Mouse (Mus musculus): ENCODE measurements around the gene Iqsec1. TPM values are rescaled to one million over a fixed set of nuclear protein-coding genes. Genes with fewer than 3 reads are reported as not detected.

The Iqsec1 gene
- polyA plus RNA-seq, 1 experiment: 124 TPM

- H3K27ac ChIP-seq (ENCODE audit: control insufficient read depth, insufficient read depth, low read length): no peak overlapping the region
- H3K27me3 ChIP-seq (ENCODE audit: control insufficient read depth, insufficient read depth, low read length): no peaks in the 10 kb centered on the region
- peak; percentile 73 for DNase-seq
- WGBS: 0% methylated on average over 4 of the region's 4 CpGs
- TF ChIP-seq CTCF (IDR thresholded peaks at IDR 0.05; ENCODE audit: borderline replicate concordance, control insufficient read depth, extremely low read depth, insufficient read depth, low read length, poor library complexity) (no peak), POLR2A (IDR thresholded peaks at IDR 0.05; ENCODE audit: control insufficient read depth, extremely low read depth, insufficient read depth, low read length, poor library complexity) (no peak)
- no peaks in the 10 kb centered on the region for H3K36me3 ChIP-seq (ENCODE audit: control insufficient read depth, insufficient read depth, low read length)
- no peaks in the 10 kb centered on the region for H3K4me1 ChIP-seq (replicated peaks; ENCODE audit: control insufficient read depth, insufficient read depth, low read length)
- no peak overlapping the region for H3K4me3 ChIP-seq (ENCODE audit: control insufficient read depth, insufficient read depth, low read length)
These were observed 169.5 kb downstream of the Iqsec1 start for GRCm38 (mm10) chr6:90818956-90819355.

GRCm38 (mm10) chr6:90816551-90816950 is 171.9 kb downstream of the Iqsec1 start:
- no peaks in the 10 kb centered on the region for H3K36me3 ChIP-seq (ENCODE audit: control insufficient read depth, insufficient read depth, low read length)
- no peak overlapping the region for H3K27ac ChIP-seq (ENCODE audit: control insufficient read depth, insufficient read depth, low read length)
- no peaks in the 10 kb centered on the region for H3K27me3 ChIP-seq (ENCODE audit: control insufficient read depth, insufficient read depth, low read length)
- H3K4me1 ChIP-seq (replicated peaks; ENCODE audit: control insufficient read depth, insufficient read depth, low read length): no peaks in the 10 kb centered on the region
- TF ChIP-seq POLR2A (IDR thresholded peaks at IDR 0.05; ENCODE audit: control insufficient read depth, extremely low read depth, insufficient read depth, low read length, poor library complexity): no peak
- no peak for TF ChIP-seq CTCF (IDR thresholded peaks at IDR 0.05; ENCODE audit: borderline replicate concordance, control insufficient read depth, extremely low read depth, insufficient read depth, low read length, poor library complexity)
- DNase-seq: no peak
- no peak overlapping the region for H3K4me3 ChIP-seq (ENCODE audit: control insufficient read depth, insufficient read depth, low read length)
- WGBS: 83% methylated on average over 3 of the region's 3 CpGs

- Histone ChIP-seq H3K36me3 (ENCODE audit: control insufficient read depth, insufficient read depth, low read length) (no peaks in the 10 kb centered on the region), H3K4me1 (replicated peaks; ENCODE audit: control insufficient read depth, insufficient read depth, low read length) (no peaks in the 10 kb centered on the region), H3K27me3 (ENCODE audit: control insufficient read depth, insufficient read depth, low read length) (no peaks in the 10 kb centered on the region), H3K27ac (ENCODE audit: control insufficient read depth, insufficient read depth, low read length) (no peak overlapping the region), H3K4me3 (ENCODE audit: control insufficient read depth, insufficient read depth, low read length) (no peak overlapping the region)
- no peak for TF ChIP-seq CTCF (IDR thresholded peaks at IDR 0.05; ENCODE audit: borderline replicate concordance, control insufficient read depth, extremely low read depth, insufficient read depth, low read length, poor library complexity)
- TF ChIP-seq POLR2A (IDR thresholded peaks at IDR 0.05; ENCODE audit: control insufficient read depth, extremely low read depth, insufficient read depth, low read length, poor library complexity): no peak
- 75% methylated on average over 3 of the region's 3 CpGs for WGBS
- no peak for DNase-seq
These were observed 173.1 kb downstream of the Iqsec1 start for GRCm38 (mm10) chr6:90815341-90815740.

GRCm38 (mm10) chr6:90813526-90813925 is 175.0 kb downstream of the Iqsec1 start:
- no peaks in the 10 kb centered on the region for H3K36me3 ChIP-seq (ENCODE audit: control insufficient read depth, insufficient read depth, low read length)
- TF ChIP-seq POLR2A (IDR thresholded peaks at IDR 0.05; ENCODE audit: control insufficient read depth, extremely low read depth, insufficient read depth, low read length, poor library complexity) (no peak), CTCF (IDR thresholded peaks at IDR 0.05; ENCODE audit: borderline replicate concordance, control insufficient read depth, extremely low read depth, insufficient read depth, low read length, poor library complexity) (no peak)
- H3K27ac ChIP-seq (ENCODE audit: control insufficient read depth, insufficient read depth, low read length): no peak overlapping the region
- WGBS: 91% methylated on average over 1 of the region's 1 CpGs
- peaks cover 1% of the 10 kb centered on the region; the same call in 1 of the 2 replicates for H3K4me1 ChIP-seq (replicated peaks; ENCODE audit: control insufficient read depth, insufficient read depth, low read length)
- no peaks in the 10 kb centered on the region for H3K27me3 ChIP-seq (ENCODE audit: control insufficient read depth, insufficient read depth, low read length)
- no peak for DNase-seq
- H3K4me3 ChIP-seq (ENCODE audit: control insufficient read depth, insufficient read depth, low read length): no peak overlapping the region

- no peak overlapping the region for H3K27ac ChIP-seq (ENCODE audit: control insufficient read depth, insufficient read depth, low read length)
- H3K4me1 ChIP-seq (replicated peaks; ENCODE audit: control insufficient read depth, insufficient read depth, low read length): peaks cover 7% of the 10 kb centered on the region; the same call in 1 of the 2 replicates
- H3K27me3 ChIP-seq (ENCODE audit: control insufficient read depth, insufficient read depth, low read length): no peaks in the 10 kb centered on the region
- no peak for DNase-seq
- no peak overlapping the region for H3K4me3 ChIP-seq (ENCODE audit: control insufficient read depth, insufficient read depth, low read length)
- no peaks in the 10 kb centered on the region for H3K36me3 ChIP-seq (ENCODE audit: control insufficient read depth, insufficient read depth, low read length)
- 93% methylated on average over 8 of the region's 8 CpGs for WGBS
- no peak for TF ChIP-seq POLR2A (IDR thresholded peaks at IDR 0.05; ENCODE audit: control insufficient read depth, extremely low read depth, insufficient read depth, low read length, poor library complexity)
- no peak for TF ChIP-seq CTCF (IDR thresholded peaks at IDR 0.05; ENCODE audit: borderline replicate concordance, control insufficient read depth, extremely low read depth, insufficient read depth, low read length, poor library complexity)
These were observed 175.9 kb downstream of the Iqsec1 start for GRCm38 (mm10) chr6:90812584-90812983.

GRCm38 (mm10) chr6:90812072-90812471 is 176.4 kb downstream of the Iqsec1 start:
- TF ChIP-seq CTCF (IDR thresholded peaks at IDR 0.05; ENCODE audit: borderline replicate concordance, control insufficient read depth, extremely low read depth, insufficient read depth, low read length, poor library complexity) (no peak), POLR2A (IDR thresholded peaks at IDR 0.05; ENCODE audit: control insufficient read depth, extremely low read depth, insufficient read depth, low read length, poor library complexity) (no peak)
- 80% methylated on average over 3 of the region's 3 CpGs for WGBS
- no peak overlapping the region for H3K4me3 ChIP-seq (ENCODE audit: control insufficient read depth, insufficient read depth, low read length)
- DNase-seq: no peak
- H3K27ac ChIP-seq (ENCODE audit: control insufficient read depth, insufficient read depth, low read length): no peak overlapping the region
- no peaks in the 10 kb centered on the region for H3K27me3 ChIP-seq (ENCODE audit: control insufficient read depth, insufficient read depth, low read length)
- peaks cover 10% of the 10 kb centered on the region; the same call in 1 of the 2 replicates for H3K4me1 ChIP-seq (replicated peaks; ENCODE audit: control insufficient read depth, insufficient read depth, low read length)
- no peaks in the 10 kb centered on the region for H3K36me3 ChIP-seq (ENCODE audit: control insufficient read depth, insufficient read depth, low read length)

- H3K4me3 ChIP-seq (ENCODE audit: control insufficient read depth, insufficient read depth, low read length): no peak overlapping the region
- DNase-seq: no peak
- H3K36me3 ChIP-seq (ENCODE audit: control insufficient read depth, insufficient read depth, low read length): no peaks in the 10 kb centered on the region
- no peak for TF ChIP-seq POLR2A (IDR thresholded peaks at IDR 0.05; ENCODE audit: control insufficient read depth, extremely low read depth, insufficient read depth, low read length, poor library complexity)
- no peak for TF ChIP-seq CTCF (IDR thresholded peaks at IDR 0.05; ENCODE audit: borderline replicate concordance, control insufficient read depth, extremely low read depth, insufficient read depth, low read length, poor library complexity)
- no peak overlapping the region for H3K27ac ChIP-seq (ENCODE audit: control insufficient read depth, insufficient read depth, low read length)
- 32% methylated on average over 1 of the region's 1 CpGs for WGBS
- H3K4me1 ChIP-seq (replicated peaks; ENCODE audit: control insufficient read depth, insufficient read depth, low read length): peaks cover 10% of the 10 kb centered on the region; the same call in 1 of the 2 replicates
- H3K27me3 ChIP-seq (ENCODE audit: control insufficient read depth, insufficient read depth, low read length): no peaks in the 10 kb centered on the region
These were observed 177.9 kb downstream of the Iqsec1 start for GRCm38 (mm10) chr6:90810576-90810975.
